Mouse (Mus musculus) spleen, postnatal 10 days (tissue): ENCODE results near the gene Cdrt4.

Experiments used
- DNase-seq, 2 experiments: peaks; one replicate each; pipeline ENCODE4 v3.0.0; 2021 to 2022; ENCODE audit warnings: low spot score in 2 of 2

Gene Cdrt4

GRCm38 (mm10) chr11:62951012-62951411, at the start of gene Cdrt4:
Gene Cdrt4, plus strand, starts transcription at chr11:62951193.
- DNase-seq, result no peak

DNA sequence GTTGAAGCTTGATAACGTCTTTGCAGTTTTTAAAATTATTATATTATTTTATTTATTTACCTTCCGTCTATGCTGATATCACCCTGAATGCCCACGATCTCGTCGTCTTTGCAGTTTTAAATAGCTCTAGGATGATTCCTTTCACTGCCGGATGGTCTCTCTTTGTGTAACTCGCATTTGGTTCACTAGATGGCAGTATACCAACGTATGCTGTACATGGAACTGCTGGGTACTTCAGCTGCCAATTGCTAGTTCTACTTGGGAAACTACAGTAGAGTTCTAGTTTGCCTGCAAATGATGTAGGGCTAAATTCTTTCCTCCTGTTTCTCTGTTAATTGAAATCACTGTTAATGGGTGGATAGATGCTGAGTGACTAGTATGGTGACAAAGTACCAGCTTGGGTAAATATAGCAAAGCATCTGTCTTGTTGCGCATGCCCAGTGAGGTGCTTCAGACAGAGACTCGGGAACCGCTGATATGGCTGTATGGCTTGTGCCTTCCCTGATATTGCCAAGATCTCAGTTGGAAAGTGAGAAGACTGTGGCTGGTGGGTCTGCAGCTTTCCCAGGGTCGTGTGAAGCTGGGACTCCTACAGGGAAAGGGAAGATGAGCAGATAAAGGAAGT, 49.2 kb upstream of the Cdrt4 start:
- peak in 1 of 2 experiments; percentile 41 for DNase-seq

GRCm38 (mm10) chr11:62903871-62904495, 47.0 kb upstream of the Cdrt4 start:
- no peak for DNase-seq

- DNase-seq, result peak in 1 of 2 experiments; percentile 27
These were observed 41.2 kb upstream of the Cdrt4 start for GRCm38 (mm10) chr11:62909720-62910306.

- DNase-seq, result no peak
These were observed 39.6 kb upstream of the Cdrt4 start for GRCm38 (mm10) chr11:62911362-62911761.

DNA sequence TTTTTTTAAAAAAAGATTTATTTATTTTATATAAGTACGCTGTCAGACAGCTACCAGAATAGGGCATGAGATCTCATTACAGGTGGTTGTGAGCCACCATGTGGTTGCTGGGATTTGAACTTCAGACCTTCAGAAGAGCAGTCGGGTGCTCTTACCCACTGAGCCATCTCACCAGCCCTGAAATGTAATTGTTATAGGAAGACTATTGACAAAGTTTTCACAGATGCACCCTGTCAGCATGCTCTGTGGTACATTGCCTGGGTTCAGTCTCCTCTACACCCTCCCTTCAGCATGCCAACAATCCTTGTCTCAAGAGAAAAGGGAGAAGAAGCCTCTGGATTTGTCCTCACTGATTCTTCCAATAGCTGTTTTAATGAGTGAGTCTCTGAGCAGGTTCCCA, 37.9 kb upstream of the Cdrt4 start:
- no peak for DNase-seq

DNA sequence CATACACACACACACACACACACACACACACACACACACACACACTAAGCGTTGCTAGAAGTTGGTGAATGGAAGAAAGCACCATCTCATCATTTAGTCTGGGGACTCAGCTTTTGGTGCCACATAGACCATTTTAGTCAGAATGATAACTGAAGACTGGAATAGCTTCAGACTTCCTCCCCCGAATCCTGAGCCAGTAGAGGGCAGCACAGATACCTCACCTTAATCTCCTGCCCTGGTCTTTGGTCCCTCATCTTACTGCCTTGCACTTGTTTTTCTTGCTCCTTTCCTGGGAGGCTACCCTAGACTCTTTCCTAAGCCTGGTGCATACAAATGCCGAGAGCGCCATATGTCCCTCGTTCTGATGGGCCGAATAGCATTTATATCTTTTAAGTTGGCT, 36.5 kb upstream of the Cdrt4 start:
- DNase-seq, result peak in 1 of 2 experiments; percentile 41

GRCm38 (mm10) chr11:62915486-62915885, 35.5 kb upstream of the Cdrt4 start:
- no peak for DNase-seq

DNA sequence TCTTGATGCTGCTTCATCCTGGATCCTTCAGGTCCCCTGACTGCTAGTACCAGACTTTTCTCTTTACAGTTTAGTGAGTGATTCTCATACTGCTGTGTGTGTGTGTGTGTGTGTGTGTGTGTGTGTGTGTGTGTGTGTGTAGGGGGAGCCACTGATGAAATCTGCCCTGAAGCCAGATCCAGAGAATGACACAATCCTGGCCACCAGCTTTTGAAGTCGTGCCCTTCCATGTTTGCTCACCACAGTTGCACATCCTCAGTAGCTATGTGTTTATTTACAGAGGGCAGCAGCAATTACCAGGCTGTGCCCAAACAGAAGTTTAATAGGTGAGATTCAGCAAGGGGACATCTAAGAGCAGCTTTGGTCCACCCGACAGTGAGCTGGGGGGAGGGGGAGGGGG, 34.2 kb upstream of the Cdrt4 start:
- no peak for DNase-seq

DNA sequence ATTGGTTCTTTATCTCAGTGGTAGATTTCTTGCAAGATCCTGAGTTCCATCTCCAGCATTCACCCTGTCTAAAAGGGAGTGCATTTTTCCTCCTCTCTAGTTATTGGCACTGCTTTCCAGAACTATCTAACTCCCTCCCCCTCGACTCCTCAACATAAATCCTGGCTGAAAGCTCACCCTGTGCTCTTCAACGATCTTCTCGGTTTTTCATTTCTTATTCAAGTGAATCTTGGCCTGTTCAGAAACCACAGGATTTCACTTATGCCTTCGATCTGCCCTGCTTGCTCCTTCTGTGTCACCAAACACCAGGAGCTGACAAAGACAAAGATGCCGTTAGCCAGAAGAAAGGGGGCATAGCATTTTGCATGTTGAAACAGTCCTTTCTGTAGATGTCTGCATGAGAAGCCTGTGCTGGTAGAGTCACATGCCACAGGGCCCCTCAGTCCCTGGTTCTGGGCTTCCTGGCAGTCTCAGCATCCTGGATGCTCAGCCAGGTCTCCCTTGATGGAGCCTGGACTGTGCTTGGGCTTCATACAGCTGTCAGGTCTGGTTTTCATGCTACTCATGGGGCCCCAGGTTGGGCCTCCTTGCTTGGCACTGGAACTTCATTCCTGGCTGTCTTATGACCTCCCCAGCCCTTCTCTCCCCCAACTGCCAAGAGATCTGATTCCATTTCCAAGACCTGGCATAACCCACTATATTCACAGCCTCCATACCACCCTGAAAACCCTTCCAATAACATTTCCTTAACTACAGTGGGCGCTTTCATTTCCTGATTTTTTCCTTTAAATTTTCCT, 30.8 kb upstream of the Cdrt4 start:
- no peak for DNase-seq

DNA sequence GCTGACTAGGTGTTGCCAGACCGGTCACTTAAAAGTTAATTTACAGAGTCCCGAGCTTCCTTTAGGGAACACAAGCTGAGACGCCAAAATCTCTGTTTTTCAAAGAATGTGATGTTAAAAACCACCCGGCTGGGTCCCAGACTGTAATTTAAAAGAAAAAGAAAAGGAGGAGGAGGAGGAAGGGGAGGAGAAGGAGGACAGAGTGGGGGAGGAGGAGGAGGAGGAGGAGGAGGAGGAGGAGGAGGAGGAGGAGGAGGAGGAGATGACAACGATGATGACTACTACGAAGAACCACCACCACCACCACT, 30.3 kb upstream of the Cdrt4 start:
- no peak for DNase-seq

GRCm38 (mm10) chr11:62921052-62921977, 29.7 kb upstream of the Cdrt4 start:
- peak; percentile 36 to 71 for DNase-seq

GRCm38 (mm10) chr11:62924091-62924761, 26.8 kb upstream of the Cdrt4 start:
- DNase-seq, result no peak

DNA sequence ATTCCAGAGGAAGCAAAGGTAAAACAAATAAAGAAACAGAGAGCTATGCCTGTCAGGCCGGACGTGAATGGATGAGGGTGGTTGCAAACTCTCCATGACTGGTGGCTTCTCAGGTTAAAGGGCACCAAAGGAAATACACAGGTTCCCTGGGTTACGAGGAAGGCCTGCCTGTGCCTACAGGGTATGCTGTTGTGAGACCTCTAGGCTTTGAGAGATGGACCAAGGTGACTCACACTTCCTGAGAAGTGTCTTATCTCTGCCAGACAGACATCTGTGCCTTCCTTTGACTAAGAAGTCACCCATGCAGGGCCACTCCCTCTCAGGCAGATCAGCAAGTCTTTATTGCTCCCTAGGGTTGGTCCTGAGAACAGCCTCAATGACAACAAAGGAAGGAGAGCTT, 21.2 kb upstream of the Cdrt4 start:
- no peak for DNase-seq

DNA sequence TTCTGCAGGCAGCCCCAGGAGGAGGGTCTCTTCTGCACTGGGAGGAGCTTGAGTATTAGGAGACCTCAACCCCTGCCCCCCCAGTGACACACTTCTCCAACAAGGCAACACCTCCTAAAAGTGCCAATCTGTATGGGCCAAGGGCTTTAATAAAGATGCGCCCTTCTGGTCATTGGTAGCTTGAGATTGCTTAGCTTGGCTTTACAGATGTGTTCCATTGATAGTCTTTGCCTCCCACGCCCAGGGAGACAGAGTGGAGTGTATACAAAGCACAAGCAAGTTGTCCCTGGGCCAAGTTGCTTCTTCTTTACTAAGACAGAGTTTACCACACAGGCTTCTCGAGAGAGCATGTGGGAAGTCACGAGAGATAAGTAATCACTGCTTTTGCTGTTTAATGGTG, 20.4 kb upstream of the Cdrt4 start:
- DNase-seq, result no peak

DNA sequence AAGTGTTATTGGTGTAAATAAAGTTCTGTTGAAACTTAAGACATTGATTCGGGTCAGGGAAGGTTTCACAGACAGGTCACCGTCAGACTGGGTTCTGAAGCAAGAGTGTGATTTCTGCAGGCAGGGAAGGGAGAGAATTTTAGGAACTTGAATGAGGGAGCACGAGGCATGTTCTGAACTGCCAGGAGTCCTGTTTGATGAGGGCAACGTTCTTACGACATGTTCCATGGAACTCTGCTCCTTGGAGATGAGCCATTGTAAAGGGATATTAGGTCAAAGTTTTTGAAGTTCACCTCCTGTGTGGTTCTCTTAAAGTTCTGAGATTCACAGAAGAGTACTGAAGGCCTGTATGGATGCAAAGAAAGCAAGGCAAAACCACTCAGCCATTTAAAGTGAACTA, 19.9 kb upstream of the Cdrt4 start:
- no peak for DNase-seq

GRCm38 (mm10) chr11:62933099-62933498, 17.9 kb upstream of the Cdrt4 start:
- no peak for DNase-seq

GRCm38 (mm10) chr11:62934795-62935514, 16.0 kb upstream of the Cdrt4 start:
- DNase-seq, result no peak

GRCm38 (mm10) chr11:62937986-62938385, 13.0 kb upstream of the Cdrt4 start:
- no peak for DNase-seq

DNA sequence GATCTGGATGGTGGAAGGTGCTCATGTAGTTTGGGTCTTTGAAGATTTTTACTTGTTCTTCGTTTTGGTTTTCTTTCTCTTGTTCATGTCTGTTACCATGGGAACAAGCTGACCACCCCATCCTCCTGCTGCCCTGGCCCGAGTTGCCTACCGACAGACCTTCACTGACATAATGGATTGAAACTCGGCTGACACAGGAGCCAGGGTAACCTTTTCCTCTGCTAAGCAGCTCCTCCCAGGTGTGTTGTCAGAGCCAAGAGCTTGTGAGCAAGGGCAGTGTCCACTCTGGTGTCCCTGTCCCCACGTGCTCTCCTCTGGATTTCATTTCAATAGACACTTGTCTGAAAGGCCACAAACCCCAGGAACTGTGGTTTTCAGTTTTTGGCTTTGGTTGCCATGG, 12.1 kb upstream of the Cdrt4 start:
- no peak for DNase-seq
